Mouse (Mus musculus) bone marrow macrophage, adult 2 months (primary cell): ENCODE results near the gene Csnk1g1.

ENCODE experiments used
- CTCF ChIP-seq: IDR thresholded peaks from 2 replicates; pipeline ENCODE4 v1.5.1; 2012; ENCODE audit warnings: low read depth, mild to moderate bottlenecking, low read length, moderate library complexity
- POLR2A ChIP-seq: IDR thresholded peaks from 2 replicates; pipeline ENCODE4 v1.6.1; 2012; ENCODE audit warnings: mild to moderate bottlenecking, low read depth, low read length, borderline replicate concordance

- TF ChIP-seq POLR2A: no peak
- TF ChIP-seq CTCF: no peak
Observed at GRCm38 (mm10) chr9:66038581-66038980, 129.9 kb downstream of the Csnk1g1 start.
